Mouse (Mus musculus) C2C12 (cell line): ENCODE measurements at regions not wholly inside any gene's neighbourhood (a gene's known extent, or its start where the extent isn't known, plus 50 kb on each side); places are given as distances from the start of the nearest gene placed in this dataset.

Experiments
- CTCF ChIP-seq: IDR thresholded peaks from one replicate; pipeline ENCODE4 v1.5.1; 2011; ENCODE audit not compliant: control insufficient read depth, insufficient read depth, insufficient read length
- USF1 ChIP-seq: IDR thresholded peaks from one replicate; pipeline ENCODE4 v1.6.1; 2011; ENCODE audit warnings: low read depth, mild to moderate bottlenecking, control low read depth, moderate library complexity

GRCm38 (mm10) chr15:7563726-7564125 lies 165.5 kb upstream of the Egflam start:
- TF ChIP-seq CTCF (no peak), USF1 (no peak)
